Mouse (Mus musculus) intestine, postnatal 0 days (tissue): ENCODE results near the gene Otop3. TPM values are rescaled to one million over a fixed set of nuclear protein-coding genes. Genes with fewer than 3 reads are reported as not detected.

Experiments
- ATAC-seq: fragments of 200-750 bp; cut with Nextera tagmentation; 2 replicates; pipeline ENCODE4 v1.8.0; 2017; ENCODE audit warnings: mild to moderate bottlenecking, moderate TSS enrichment, moderate library complexity
- H3K27ac ChIP-seq: fragments of 300-500 bp; sonication (generic); 2 replicates; pipeline ENCODE4 v1.5.1; 2014; ENCODE audit warnings: mild to moderate bottlenecking, low read depth, low read length, moderate library complexity
- H3K27me3 ChIP-seq: fragments of 300-500 bp; sonication (generic); replicated peaks from 2 replicates; pipeline ENCODE4 v1.6.1; 2014; ENCODE audit warnings: low read length, mixed read lengths; ENCODE audit not compliant: control insufficient read depth, insufficient read depth
- H3K36me3 ChIP-seq: fragments of 300-500 bp; sonication (generic); 2 replicates; pipeline ENCODE4 v1.6.1; 2014; ENCODE audit warnings: mild to moderate bottlenecking, moderate library complexity; ENCODE audit not compliant: control insufficient read depth, insufficient read depth
- H3K4me1 ChIP-seq: fragments of 300-500 bp; sonication (generic); replicated peaks from 2 replicates; pipeline ENCODE4 v1.6.1; 2014; ENCODE audit warnings: antibody characterized with exemption, low read length, mixed read lengths; ENCODE audit not compliant: control insufficient read depth, insufficient read depth
- H3K4me2 ChIP-seq: fragments of 300-500 bp; sonication (generic); replicated peaks from 2 replicates; pipeline ENCODE4 v1.6.1; 2014; ENCODE audit warnings: low read depth, mild to moderate bottlenecking, moderate library complexity
- H3K4me3 ChIP-seq: fragments of 300-500 bp; sonication (generic); 2 replicates; pipeline ENCODE4 v1.5.1; 2014; ENCODE audit warnings: low read depth, low read length
- H3K9ac ChIP-seq: fragments of 300-500 bp; sonication (generic); 2 replicates; pipeline ENCODE4 v1.6.1; 2014; ENCODE audit warnings: mild to moderate bottlenecking, low read depth, low read length
- H3K9me3 ChIP-seq: fragments of 300-500 bp; sonication (generic); 2 replicates; pipeline ENCODE4 v1.6.1; 2016; ENCODE audit warnings: mixed run types; ENCODE audit not compliant: control insufficient read depth
- CTCF ChIP-seq: sonication (generic); IDR thresholded peaks from 2 replicates; pipeline ENCODE4 v1.5.1; 2016; ENCODE audit warnings: low read depth, mild to moderate bottlenecking, control low read depth, antibody characterized with exemption, moderate library complexity
- WGBS: fragments of 180-500 bp; shearing (Covaris S2); extraction: QIAGEN DNeasy Blood & Tissue Kit; methylation state at CpG from one replicate; pipeline ENCODE4 v1.1.7; 2014; 5-methylcytosine and 5-hydroxymethylcytosine counted together
- polyA plus RNA-seq: library from polyadenylated mRNA; unstranded; fragments of >200 nt; fragmentation: Nextera tagmentation; extraction: Ambion mirVana; gene quantifications from 2 replicates; pipeline ENCODE4 v1.2.1, GENCODE M21; 2015

Otop3 gene
- polyA plus RNA-seq, 1 experiment from 2014 or later, result 2.3 TPM

GRCm38 (mm10) chr11:115364136-115364535 is 29.6 kb downstream of the Otop3 start:
- no peak overlapping the region for H3K27ac ChIP-seq
- WGBS, result 74% methylated on average over 3 of the region's 3 CpGs

GRCm38 (mm10) chr11:115366039-115366705 is 31.6 kb downstream of the Otop3 start:
- WGBS, result 51% methylated on average over 7 of the region's 7 CpGs
- TF ChIP-seq CTCF, result no peak

More at GRCm38 (mm10) chr11:115364136-115364535, 29.6 kb downstream of the Otop3 start:
- TF ChIP-seq CTCF, result no peak
- Histone ChIP-seq H3K4me2 (no peak overlapping the region), H3K4me1 (no peaks in the 10 kb centered on the region), H3K27me3 (peaks cover 14% of the 10 kb centered on the region), H3K9me3 (no peaks in the 10 kb centered on the region), H3K36me3 (no peaks in the 10 kb centered on the region), H3K4me3 (no peak overlapping the region), H3K9ac (no peak overlapping the region)
- ATAC-seq, result no peak

DNA sequence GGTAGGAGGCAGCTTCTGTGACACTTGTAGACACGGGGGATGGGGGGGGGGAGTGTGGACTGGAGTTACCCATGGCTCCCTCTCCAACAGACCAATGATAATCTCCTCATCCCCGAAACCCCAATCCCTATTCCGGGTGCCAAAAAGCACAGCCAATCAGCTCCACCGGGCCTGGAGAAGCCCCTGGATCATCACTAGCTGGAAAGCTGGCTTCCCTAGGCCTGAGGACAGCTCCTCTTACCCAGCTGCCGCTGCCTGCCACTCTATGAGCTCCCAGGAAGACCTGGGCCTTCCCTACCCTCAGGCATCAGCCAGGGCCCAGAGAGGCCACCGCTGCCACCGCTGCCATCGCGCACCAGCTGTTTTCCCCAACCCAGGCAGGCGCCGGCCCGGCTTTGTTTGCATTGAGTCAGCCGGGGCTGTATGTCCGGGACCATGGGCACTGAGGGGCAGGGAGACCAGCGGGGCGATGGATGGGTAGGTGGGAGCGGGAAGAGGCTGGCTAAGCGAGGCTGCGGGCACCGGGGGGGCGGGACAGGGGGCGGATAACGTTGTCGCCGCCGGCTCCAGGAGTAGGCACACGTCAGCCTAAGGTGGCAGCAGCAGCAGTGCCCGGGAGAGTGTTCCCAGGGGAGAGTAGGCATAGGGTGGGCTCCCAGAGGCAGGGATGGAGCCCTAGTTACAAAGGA is 32.3 kb downstream of the Otop3 start:
- H3K36me3 ChIP-seq, result no peaks in the 10 kb centered on the region
- peak; percentile 20; the same call in 1 of the 2 replicates for ATAC-seq
- no peaks in the 10 kb centered on the region for H3K4me1 ChIP-seq
- 7% methylated on average over 26 of the region's 28 CpGs for WGBS
- H3K9ac ChIP-seq, result peak overlapping the region; percentile 50
- H3K27ac ChIP-seq, result no peak overlapping the region
- peak overlapping the region; percentile 56 for H3K4me3 ChIP-seq
- peaks cover 14% of the 10 kb centered on the region for H3K27me3 ChIP-seq
- TF ChIP-seq CTCF, result no peak
- H3K9me3 ChIP-seq, result no peaks in the 10 kb centered on the region
- peak overlapping the region; percentile 93 for H3K4me2 ChIP-seq

More at GRCm38 (mm10) chr11:115366039-115366705, 31.6 kb downstream of the Otop3 start:
- peak overlapping the region; percentile 93 for H3K4me2 ChIP-seq
- no peak overlapping the region for H3K27ac ChIP-seq
- no peaks in the 10 kb centered on the region for H3K36me3 ChIP-seq
- H3K27me3 ChIP-seq, result peaks cover 14% of the 10 kb centered on the region
- no peak overlapping the region for H3K4me3 ChIP-seq
- no peaks in the 10 kb centered on the region for H3K9me3 ChIP-seq
- no peaks in the 10 kb centered on the region for H3K4me1 ChIP-seq
- no peak for ATAC-seq
- no peak overlapping the region for H3K9ac ChIP-seq

- H3K4me3 ChIP-seq, result peak within 1 kb of the TSS; percentile 56
- ATAC-seq, result peak; percentile 74
- under 1% methylated on average over 38 of the region's 39 CpGs for WGBS
- no peak within 1 kb of the TSS for H3K27ac ChIP-seq
- peak within 1 kb of the TSS; percentile 93 for H3K4me2 ChIP-seq
- H3K9me3 ChIP-seq, result no peaks in the 10 kb centered on the region
- H3K36me3 ChIP-seq, result no peaks in the 10 kb centered on the region
- peaks cover 14% of the 10 kb centered on the region for H3K27me3 ChIP-seq
- H3K9ac ChIP-seq, result peak within 1 kb of the TSS; percentile 50
- no peaks in the 10 kb centered on the region for H3K4me1 ChIP-seq
- no peak for TF ChIP-seq CTCF
Measured at GRCm38 (mm10) chr11:115367395-115367944, 32.9 kb downstream of the Otop3 start, which contains the start of gene Hid1. Gene Hid1 (minus strand): TSS chr11:115367756.

DNA sequence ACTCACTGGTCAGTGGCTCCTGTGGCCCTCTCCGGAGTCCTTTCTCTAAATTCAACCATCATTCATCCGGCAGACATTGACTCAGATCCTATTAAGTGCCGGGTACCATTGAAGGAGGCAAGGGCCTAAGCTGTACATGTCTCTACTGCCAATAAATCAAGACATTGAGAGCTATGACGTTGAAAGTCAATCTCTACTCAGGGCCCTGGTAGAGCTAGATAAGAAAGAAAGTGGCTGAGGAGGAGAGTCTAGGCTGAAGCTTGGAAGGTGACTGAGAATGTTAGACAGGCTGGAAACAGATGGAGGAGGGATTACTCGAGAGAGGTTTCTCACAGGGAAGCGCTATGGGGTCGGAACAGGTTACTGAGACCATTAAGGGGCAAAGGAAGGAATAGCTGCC is 35.8 kb downstream of the Otop3 start:
- Histone ChIP-seq H3K27ac (no peak overlapping the region), H3K4me3 (no peak overlapping the region), H3K4me1 (no peaks in the 10 kb centered on the region), H3K9me3 (no peaks in the 10 kb centered on the region), H3K4me2 (no peak overlapping the region), H3K9ac (no peak overlapping the region), H3K36me3 (no peaks in the 10 kb centered on the region), H3K27me3 (peaks cover 23% of the 10 kb centered on the region)
- no peak for TF ChIP-seq CTCF
- no peak for ATAC-seq
- WGBS, result 67% methylated on average over 7 of the region's 7 CpGs

DNA sequence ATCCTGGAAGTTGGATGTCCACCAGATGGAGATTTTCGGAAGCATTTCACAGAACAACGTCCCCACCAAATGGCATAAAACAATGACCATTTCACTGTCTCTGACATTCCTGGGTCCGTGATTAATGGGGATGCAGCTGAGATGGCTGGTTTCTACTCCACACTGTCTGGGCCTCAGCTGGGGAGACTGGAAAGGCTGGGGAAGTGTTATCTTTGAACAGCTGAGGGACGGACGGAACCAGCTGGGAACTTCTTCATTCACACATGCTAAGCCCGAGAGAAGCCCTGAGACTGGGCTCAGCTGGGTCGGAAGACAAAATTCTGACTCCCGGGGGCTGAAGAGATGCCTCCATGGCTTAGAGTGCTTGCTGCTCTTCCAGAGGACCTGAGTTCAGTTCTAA is 36.8 kb downstream of the Otop3 start:
- Histone ChIP-seq H3K9me3 (no peaks in the 10 kb centered on the region), H3K27ac (no peak overlapping the region), H3K4me2 (no peak overlapping the region), H3K4me3 (no peak overlapping the region), H3K9ac (no peak overlapping the region), H3K4me1 (no peaks in the 10 kb centered on the region), H3K36me3 (no peaks in the 10 kb centered on the region), H3K27me3 (peaks cover 18% of the 10 kb centered on the region)
- no peak for TF ChIP-seq CTCF
- 69% methylated on average over 8 of the region's 8 CpGs for WGBS
- ATAC-seq, result no peak
